Mouse (Mus musculus) lung, postnatal 4 days (tissue): Measurements from ENCODE around the gene Gucy2c.
"Not testable (repeated sequence)": the region's sequence is repeated elsewhere in the genome, so short reads cannot be mapped to it uniquely, and the experiment has no call there.

Source experiments
- DNase-seq, 2 experiments: peaks; one replicate each; pipeline ENCODE4 v3.0.0; 2021

The Gucy2c gene

DNA sequence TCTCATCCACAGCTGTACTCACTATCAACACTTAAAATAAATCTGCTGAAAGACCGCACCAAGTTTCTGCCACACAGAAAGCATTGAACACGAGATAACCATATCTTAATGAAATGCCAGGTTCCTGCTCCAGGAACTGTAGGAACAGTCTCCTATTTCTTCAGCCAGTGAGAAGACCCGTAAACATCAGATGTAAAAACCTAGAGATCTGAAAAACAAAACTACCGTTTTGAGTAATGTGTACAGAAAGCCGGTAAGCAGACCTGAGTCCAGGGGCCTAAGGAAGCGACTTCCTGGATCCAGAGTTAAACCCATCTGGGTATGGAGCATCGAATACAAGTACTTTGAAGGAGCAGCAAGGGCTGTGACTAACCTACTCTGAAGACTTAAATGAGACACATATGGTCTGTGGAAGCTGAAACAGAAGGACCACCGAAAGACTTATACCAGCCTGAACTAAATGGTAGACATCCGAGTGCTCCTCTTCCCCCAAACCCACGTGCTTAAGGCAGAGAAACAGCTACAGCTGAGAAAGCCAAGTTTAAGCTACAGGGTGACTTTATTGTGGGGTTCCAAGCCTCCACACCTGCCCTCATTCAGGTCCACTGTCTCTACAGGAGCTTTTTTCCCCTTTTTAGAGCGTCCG lies 21.7 kb upstream of the Gucy2c start:
- DNase-seq = no peak

DNA sequence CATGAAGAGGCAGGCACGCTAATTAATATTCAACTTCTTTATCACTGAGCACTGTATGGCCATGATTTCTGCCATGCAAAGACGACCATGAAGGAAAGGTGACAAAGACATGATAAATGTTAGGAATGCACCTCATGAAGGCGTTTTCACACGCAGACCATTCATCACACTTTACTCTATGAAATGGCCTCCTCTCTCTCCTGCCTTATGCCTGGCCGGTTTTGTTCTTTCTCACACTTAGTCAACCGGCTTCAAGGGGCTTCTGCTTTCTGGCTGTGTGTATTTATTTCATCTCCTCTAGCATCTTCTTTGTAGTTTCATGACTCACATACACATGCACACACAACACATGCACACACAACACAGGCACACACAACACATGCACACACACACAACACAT lies 19.7 kb upstream of the Gucy2c start:
- DNase-seq = no peak

DNA sequence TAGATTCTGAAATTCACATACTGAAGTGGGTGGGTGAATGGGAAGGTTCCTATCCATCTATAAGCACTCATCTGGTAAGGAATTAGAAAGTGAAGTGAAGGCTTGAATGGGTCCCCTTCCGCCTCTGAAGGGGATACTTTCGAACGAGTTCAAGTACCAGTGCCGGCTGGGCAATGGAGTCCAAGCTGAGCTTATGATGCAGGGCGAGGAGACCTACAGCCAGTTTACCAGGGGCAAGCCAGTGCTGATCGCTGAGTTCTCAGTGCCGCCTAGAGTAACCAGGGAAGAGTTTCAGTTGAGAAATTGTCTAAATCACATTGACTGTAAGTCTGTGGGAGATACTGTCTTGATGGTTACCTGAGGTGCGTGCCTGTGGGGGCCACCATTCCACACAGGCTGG lies 19.1 kb upstream of the Gucy2c start:
- DNase-seq = no peak

DNA sequence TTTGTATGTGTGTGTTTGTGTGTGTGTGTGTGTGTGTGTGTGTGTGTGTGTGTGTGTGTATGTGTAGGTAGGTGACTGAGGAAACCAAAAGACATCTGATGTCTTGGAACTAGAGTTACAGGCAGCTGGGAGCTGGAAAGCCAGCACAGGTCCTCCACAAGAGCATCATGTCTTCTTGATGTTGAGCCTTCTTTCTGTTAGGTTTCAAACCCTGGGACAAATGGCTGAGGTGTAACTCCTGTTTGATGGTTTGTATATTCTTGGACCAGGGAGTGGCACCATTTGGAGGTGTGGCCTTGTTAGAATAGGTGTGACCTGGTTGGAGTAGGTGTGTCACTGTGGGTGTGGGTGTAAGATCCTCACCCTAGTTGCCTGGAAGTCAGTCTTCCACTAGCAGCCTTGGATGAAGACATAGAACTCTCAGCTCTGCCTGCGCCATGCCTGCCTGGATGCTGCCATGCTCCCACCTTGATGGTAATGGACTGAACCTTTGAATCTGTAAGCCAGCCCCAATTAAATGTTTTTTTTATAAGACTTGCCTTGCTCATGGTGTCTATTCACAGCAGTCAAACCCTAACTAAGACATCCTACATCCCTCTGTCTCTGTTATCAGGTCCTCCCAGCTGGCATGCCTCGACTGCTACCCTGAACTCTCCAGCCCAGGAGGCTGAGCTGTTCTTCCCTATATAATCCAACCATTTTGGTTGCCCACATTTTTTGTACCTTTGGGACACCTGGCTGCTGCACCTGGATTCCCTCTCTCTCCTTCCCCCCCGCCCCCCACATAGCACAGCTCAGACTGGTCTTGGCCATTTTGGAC lies 16.5 kb upstream of the Gucy2c start:
- DNase-seq = not testable (repeated sequence)

DNA sequence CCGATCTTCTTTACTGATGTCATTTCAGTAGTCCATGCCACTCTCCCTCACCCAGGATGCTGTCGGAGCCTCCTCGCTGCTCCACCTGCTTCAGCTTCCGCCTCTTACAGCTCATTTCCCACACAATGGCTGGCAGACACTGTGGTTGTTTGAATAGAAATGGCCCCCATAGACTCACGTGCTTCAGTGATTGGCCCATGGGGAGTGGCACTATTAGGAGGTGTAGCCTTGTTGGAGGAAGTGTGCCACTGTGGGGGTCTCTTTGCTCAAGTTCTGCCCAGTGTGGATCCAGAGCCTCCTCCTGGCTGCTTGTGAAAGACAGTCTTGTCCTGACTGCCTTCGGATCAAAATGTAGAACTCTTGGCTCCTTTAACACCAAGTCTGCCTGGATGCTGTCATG lies 14.3 kb upstream of the Gucy2c start:
- no peak for DNase-seq

DNA sequence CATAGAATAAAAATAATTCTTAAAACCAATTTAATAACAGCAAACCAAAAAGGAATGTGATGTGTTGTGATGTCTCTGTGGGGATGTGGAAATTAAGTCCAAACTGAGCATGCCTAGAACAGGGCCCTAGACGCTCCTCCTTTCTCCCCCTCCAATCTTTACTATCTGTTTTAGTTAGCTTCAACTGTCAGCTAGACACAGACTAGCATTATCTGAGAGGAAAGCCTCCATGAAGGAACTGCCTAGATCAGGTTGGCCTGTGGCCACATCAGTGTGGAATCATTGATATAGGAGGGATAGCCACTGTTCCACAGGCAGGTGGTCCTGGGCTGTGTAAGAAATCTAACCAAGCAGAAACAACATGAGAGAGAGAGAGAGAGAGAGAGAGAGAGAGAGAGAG lies 13.5 kb upstream of the Gucy2c start:
- no peak for DNase-seq

DNA sequence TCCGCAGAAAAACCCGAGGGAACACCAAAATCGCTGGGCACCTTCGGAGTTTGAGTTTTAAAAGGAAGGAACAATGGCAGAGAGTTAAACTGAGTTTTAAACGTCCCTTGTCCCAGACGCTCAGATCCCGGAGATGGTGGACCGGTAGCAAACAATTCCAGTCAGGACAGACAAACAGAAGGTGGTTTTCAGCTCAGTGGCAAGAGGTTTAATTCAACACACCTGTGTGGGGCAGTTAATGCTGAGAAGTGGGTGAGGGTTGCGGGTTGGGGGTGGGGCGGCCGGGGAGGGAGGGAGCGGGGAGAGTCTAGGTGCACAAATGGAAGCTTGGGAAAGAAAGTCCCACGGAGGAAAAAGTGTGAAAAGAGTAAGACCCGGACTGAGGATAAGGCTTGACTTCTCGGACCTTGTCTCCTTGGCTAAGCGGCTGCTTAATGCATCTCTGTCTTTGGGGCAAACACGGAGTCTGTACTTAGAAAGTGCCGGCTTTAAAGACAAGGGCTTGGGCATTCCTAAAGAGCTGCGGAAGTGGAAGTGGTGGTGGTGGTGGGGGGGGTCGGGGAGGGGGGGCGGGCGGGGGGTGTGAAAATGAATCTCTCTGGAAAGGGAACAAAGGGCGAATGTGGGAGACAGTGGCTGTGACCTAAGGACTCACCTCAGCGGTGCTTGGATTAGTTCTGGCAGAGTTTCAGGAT lies 12.4 kb upstream of the Gucy2c start:
- no peak for DNase-seq

DNA sequence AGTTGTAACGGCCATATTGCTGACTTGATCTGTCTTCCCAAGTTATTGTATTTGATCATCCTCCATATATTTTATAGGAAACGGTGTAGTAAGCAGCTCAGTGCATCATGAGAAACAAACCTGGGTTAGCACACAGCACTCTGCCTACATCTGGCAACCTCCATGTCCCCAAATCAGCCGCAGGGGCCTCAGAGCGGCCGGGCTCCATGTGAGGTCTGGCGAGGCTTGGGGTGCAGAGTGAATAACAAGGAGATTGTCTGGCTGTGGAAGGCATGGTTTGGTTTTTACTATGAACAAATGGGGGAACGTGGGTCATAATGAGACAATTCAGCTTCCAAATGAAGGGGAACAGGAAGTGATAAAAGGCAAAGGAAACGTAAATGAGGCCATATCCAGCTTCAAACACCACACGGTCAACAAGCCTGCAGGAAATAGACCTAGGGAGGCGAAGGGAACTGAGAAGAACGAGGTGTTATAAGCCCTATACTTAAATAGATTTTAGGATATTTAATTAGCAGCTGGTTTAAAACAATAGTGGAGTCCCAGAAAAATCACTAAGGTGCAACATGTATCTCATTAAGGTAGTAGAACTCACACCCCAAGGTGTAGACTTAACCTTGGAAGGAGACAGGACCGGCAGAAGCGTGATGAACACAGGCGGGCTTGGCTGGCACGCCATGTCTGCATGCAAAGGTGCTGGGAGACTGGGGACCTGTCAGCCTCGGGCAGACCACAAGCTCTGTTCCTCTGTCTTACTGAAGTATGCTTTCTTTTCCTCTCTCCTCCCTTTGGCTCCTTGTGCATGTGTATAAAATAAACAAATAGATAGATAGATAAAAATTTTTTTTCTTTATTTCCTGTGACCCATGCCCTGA lies 11.6 kb upstream of the Gucy2c start:
- DNase-seq = no peak

DNA sequence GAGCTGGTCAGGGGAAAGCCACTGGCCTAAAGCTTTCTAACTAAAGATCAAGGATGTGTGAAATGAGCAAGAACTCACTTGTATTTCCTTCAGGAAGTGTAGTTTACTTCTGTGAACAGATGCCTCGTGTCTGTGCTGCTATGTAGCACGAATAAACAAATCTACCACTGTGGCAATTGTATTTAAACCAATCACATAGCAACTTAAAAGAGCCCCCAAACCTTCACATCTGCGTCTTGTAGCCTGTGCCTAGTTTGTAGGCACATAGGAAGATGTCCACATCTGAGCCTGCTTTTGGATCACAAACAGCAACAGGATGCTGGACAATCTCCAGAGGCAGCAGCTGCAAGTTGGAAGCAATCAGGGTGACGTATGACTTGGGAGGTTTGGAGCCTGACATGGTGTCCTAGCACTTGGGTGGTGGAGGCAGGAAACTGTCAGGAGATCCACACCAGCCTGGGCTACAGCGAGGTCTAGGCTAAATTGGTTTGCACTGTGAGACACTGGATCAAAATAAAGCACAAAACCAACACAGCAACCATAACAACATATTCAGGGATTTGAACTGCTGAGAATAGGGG lies 7.9 kb upstream of the Gucy2c start:
- peak; percentile 79 to 91 for DNase-seq

DNA sequence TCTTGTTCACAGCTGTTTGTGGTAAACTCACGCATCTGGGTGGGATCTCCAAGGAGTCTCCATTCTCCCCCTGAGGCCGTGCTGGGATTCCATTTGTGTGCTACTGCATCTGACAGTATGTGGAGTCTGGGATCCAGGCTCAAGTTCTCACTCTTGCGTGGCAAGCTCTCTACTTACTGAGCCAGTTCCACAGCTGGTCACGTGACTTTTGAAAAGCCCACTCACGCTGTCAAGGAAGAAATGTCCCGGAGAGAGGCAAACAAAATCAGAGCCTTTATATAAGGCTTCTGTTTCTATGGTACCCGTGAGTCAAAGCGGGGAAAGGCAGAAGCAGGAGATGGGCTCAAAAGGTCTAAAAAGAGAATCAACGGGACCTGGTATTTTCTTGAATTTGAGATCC lies 1.2 kb upstream of the Gucy2c start:
- DNase-seq = no peak

DNA sequence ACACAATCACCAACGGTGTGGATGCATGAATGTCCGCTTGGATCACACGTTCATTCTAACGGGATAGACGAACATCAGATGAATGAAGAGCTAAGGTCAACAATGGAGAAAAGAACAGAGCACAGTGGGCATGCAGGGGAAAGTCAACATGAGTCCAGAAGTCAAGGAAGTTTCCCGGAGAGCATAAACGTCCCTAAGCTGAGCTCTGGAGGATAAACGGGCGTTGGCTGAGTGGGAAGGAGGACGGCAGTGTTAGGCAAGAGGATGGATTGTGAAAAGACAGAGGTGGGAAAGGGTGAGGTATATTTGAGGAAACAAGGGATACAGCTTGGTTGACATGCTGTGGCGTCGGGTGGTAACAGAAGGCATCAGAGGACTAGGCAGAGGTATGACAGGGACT lies 581 bp upstream of the Gucy2c start:
- no peak for DNase-seq

DNA sequence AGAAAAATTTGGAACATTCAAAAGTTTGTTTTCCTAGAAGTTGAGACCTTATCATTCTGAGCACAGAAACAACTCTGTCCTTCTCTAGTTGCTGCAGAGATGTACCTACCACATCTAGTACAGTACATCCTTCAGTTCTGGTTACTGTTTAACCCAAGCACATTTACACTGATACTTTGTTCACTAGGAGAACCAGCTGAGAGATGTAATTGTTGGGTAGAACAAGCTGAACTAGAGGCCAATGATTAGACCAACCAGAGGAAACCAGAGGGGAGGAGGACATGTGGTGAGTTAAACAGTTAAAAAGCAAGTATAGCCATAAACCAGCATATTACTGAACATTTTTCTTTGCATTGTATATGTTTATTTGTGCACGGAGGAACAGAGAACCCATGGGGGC lies 5.2 kb downstream of the Gucy2c start:
- no peak for DNase-seq

DNA sequence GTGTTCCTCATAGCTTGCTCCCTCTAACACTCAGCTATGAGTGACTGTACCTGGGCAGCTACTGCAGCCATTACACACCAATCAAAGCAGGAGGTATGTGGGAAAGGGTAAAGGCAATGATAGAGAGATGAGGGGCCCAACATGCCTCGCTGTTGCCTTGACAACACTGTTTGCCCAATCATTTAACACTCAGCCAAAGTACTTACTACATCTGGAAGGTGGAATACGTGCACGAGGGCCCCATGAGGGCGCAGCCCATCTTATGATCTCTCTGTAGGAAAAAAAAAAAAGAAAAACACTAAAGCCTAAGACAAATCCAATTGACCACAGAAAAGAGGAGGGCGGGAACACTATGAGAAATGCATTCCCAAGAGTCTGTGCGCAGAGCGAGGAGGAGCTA lies 11.7 kb downstream of the Gucy2c start:
- no peak for DNase-seq

DNA sequence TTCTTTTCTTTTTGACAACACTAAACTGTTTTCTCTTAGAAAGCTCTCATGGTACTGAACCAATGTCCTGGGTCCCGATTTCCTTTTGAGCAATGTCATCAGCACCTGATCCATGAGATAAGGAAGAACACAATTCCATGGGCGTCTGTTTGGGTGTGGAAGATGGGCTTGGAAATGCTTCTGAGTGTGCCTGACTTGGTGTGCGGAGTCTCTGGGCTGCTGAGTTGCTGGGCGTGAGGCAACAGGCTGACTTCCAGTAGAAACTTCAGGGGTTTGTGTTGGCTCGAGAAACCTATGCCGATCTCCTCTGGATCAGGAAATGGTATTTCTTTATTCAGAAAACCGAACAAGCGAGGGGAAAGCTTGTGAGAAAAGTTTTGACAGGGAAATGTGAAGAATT lies 12.4 kb downstream of the Gucy2c start:
- DNase-seq = no peak

DNA sequence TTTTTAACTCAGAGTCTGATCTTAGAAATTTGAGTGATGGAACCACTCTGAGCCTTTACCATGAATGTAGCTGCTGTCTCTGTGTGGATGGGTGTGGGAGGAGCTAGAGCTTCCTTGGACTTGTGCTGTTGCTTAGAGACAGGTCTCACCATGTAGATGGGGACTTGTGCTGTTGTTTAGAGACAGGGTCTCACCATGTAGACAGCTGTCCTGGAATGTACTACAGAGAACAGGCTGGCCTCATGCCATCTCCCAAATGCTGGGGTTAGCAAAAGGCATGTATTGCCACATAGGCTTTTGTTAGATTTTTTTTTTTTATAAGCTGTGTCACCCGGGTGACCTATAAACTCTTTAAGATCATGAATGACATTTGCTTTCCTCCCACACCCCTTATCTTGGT lies 17.7 kb downstream of the Gucy2c start:
- DNase-seq = peak; percentile 35 to 66

DNA sequence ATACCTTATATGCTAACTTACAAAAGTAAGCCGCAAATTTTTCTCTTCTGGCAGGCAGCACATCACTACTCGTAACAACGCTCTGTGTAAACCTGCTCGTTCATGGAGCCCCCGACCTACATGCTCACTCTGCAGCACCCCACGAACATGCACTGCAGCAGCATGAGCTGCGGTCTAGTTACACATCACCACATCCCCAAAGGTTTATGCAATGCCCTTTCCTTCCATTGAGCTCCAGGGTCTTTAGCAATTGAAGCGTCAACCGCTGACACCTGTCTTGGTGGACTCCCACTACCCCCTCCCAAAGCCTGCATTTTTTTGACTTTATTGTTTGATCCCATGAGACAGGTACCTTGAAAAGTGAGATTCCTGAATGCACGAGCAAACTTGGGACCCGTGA lies 31.0 kb downstream of the Gucy2c start:
- no peak for DNase-seq

DNA sequence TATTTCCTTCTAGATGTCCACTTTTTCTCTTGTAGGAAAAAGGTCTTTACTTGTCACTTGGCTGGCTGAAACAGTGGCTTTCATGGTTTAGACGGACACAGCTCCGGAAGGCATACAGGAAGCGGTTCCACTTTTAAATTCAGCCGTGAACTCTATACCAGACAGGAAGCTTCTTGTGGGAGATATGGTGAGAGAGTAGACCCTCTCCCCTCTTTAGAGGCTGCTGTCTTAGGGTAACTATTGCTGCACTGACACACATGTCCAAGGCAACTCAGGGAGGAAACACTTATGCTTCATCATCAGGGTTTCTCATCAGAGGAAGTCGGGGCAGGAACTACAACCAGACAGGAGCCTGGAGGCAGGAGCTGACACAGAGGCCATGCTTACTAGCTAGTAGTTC lies 36.0 kb downstream of the Gucy2c start:
- DNase-seq = no peak

DNA sequence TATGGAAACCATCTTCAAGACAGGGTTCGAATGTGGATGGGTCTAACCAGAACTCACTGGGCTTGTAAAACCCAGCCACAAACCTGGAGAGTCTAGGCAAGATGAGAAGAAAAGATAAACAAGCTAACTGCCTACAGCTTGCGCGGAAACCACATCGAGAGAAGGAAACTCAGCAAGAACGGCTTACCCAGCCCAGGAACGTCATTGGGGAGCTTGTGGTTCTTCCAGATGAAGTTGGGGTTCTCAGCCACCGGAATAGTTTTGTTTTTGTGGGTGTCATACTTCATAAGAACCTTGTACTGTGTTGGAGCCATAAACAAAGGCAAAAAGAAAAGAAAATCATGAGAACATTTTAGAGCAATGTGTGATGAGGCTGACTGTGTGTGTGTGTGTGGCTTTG lies 37.8 kb downstream of the Gucy2c start:
- DNase-seq = no peak

DNA sequence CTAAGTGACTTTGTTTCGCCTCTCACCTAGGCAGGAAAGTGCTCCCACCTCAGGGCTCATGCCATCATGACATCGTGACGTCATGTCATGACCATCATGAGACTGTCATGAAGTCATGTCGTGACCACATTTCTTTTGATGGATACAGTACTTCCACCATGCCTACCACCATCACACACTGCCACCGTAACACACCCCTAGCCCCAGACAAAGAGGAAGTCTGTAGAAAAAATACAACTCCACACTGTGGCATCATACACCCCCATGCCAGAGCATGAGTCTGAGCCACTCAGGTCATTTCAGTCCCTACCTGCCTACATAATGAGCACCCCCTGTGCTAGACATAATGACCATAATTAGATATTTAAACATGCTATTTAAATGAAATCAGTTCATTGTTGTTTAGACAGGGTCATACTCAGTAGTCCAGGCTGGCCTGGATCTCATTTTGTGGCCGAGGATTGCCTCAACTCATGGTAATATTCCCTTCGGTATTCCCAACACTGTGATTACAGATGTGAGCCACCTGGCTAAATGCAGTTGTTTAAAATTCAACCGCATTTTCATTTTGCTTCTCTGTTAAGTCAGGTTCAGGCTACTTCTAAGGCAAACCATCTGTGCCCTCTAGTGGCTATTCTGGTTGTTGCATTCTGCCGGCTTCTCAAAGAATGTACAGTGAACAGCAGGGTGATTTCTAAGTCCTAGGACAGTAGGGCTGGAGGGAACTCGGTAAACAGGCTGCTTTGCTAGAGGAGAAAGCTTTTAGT lies 39.0 kb downstream of the Gucy2c start:
- DNase-seq = peak; percentile 61 to 87

DNA sequence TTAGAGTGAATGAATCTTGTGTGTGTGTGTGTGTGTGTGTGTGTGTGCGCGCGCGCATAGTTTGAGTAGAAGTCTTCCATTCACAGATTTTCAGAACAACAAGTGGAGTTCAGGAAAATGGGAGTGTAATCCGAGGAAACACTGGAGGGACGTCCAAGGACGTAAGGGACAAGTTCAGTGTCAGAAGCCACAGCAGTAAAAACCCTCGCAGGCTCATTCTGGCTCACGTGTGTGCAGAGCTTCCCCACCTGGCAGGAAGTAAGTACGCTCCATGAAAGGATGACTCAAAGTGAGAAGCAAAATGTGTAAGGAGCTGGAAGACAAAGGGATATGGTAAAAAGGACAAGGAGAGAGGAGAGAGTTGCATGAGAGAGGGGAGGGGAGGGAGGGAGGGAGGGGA lies 40.3 kb downstream of the Gucy2c start:
- no peak for DNase-seq

DNA sequence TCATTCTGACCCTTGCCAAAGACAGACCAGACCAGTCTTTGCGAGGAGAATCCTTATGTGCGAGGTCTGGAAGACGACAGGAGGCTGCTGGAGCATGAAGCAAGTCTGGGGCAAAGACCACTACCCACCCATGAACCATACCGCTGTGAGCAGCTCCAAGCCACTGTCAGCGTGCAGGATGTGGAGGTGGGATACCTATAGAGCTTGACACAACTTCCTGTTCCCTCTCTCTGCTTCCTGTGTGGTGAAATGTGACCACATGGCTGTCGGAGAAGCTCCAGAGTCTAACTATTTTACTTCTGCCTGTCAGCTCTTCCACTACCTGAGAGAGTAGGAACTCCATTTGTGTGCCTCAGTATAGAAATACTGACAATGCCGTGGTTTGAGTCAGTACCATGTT lies 45.8 kb downstream of the Gucy2c start:
- DNase-seq = no peak

DNA sequence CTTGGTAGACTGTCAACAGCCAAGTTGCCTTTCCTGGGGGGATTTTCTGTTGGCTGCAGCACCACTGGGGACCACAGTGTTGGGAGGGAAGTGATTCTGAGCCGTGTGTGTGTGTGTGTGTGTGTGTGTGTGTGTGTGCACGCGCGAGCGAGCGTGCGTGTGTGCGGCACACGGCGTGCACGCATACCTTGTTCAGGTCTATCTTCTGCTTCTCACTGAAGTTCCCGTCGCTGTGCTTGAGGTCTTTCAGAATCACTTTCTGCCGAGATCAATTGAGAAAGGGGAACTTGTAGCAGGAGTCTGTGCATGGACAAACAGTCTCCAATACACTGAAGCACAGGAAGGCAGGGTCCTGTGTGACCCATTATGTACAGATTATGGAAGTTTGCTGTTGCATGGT lies 53.4 kb downstream of the Gucy2c start:
- no peak for DNase-seq
